Mouse (Mus musculus) G1E (cell line): ENCODE measurements around the gene Phf20.

Source experiments
- CTCF ChIP-seq: IDR thresholded peaks from 2 replicates; pipeline ENCODE4 v1.5.1; 2012; ENCODE audit warnings: low read depth, low read length, inconsistent platforms, mixed read lengths
- GATA1 ChIP-seq: IDR thresholded peaks from 2 replicates; pipeline ENCODE4 v1.6.1; 2012; ENCODE audit warnings: borderline replicate concordance, low read length, inconsistent platforms, mixed read lengths
- GATA2 ChIP-seq: IDR thresholded peaks from 2 replicates; pipeline ENCODE4 v1.6.1; 2012; ENCODE audit warnings: low read depth, low read length, inconsistent platforms, borderline replicate concordance
- POLR2AphosphoS5 ChIP-seq: IDR thresholded peaks from 2 replicates; pipeline ENCODE4 v1.6.1; 2012; ENCODE audit warnings: low read depth, low read length, inconsistent platforms; ENCODE audit not compliant: insufficient replicate concordance
- TAL1 ChIP-seq: conservative IDR thresholded peaks from 2 replicates; pipeline ENCODE4 v1.6.1; 2012; ENCODE audit warnings: low read depth, low read length, inconsistent platforms, mixed read lengths

DNA sequence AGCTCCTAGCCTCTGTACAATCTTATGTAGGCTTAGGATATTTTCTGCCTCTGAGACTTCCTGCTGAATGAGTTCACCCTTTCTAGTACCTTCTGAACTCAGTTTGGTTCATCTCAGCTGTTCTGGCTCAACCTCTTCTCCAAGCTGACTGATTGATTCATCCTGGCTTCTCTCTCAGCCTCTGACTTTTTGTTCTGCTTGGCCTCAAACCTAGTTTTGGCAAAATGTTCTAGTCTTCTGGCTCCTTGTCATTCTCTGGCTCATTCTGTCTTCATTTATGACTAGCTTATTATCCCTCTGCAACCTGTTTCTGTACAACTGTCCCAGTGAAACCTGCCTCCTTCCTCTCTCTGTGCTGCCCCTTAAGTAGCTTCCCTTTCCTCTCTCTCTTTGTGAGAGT, 122.2 kb downstream of the Phf20 start:
- TF ChIP-seq CTCF (no peak), TAL1 (no peak), POLR2AphosphoS5 (no peak), GATA1 (no peak), GATA2 (no peak)
